9 mouse cellular contexts compared by ENCODE assay signal in genomic region chr9:43000070-43000469, GRCm38 (mm10). TPM values are rescaled to one million over a fixed set of nuclear protein-coding genes. Genes with fewer than 3 reads are reported as not detected.
A peak's percentile ranks its signal among the peaks of the same experiment; 100 is the strongest.
DNase-seq lines count a peak whose midpoint lies in the region; ATAC-seq and TF ChIP-seq lines count a peak whose summit lies in the region.
"Had no signal": no experiment of that assay in that cellular context is flagged by ENCODE, and none has a peak within 500 bp of the region (broad histone marks: within the 10 kb centered on the region; RNA-seq: fewer than 3 reads in every experiment).

No protein-coding gene starts in this region.

- H3K4me2 ChIP-seq in midbrain, embryonic 11.5 days: no peak overlapping the region
- H3K4me2 ChIP-seq in midbrain, embryonic 16.5 days (ENCODE audit: low read length): no peak overlapping the region
- no peak overlapping the region for H3K4me2 ChIP-seq in stomach, postnatal 0 days (replicated peaks; ENCODE audit: low read depth)

- H3K27me3 ChIP-seq in midbrain, embryonic 11.5 days (ENCODE audit: control insufficient read depth, insufficient read depth, low read length): no peaks in the 10 kb centered on the region
- H3K27me3 ChIP-seq in midbrain, embryonic 16.5 days (ENCODE audit: control insufficient read depth, insufficient read depth, low read depth, low read length): no peaks in the 10 kb centered on the region
- no peaks in the 10 kb centered on the region for H3K27me3 ChIP-seq in stomach, postnatal 0 days (ENCODE audit: control insufficient read depth, insufficient read depth, low read length)

- H3K36me3 ChIP-seq in midbrain, embryonic 11.5 days (ENCODE audit: control insufficient read depth, insufficient read depth, low read length): peaks cover 9% of the 10 kb centered on the region; the same call in 1 of the 2 replicates
- H3K36me3 ChIP-seq in midbrain, embryonic 16.5 days (ENCODE audit: control insufficient read depth, insufficient read depth, low read length): peaks cover 56% of the 10 kb centered on the region
- peaks cover 24% of the 10 kb centered on the region for H3K36me3 ChIP-seq in stomach, postnatal 0 days (ENCODE audit: control insufficient read depth, insufficient read depth, low read length)

- H3K4me3 ChIP-seq in gastrocnemius, adult 2 months: no peak overlapping the region
- H3K4me3 ChIP-seq in midbrain, embryonic 11.5 days (ENCODE audit: low read depth, low read length): no peak overlapping the region
- no peak overlapping the region for H3K4me3 ChIP-seq in midbrain, embryonic 16.5 days (ENCODE audit: low read depth, low read length)
- no peak overlapping the region for H3K4me3 ChIP-seq in stomach, postnatal 0 days (ENCODE audit: low read depth, low read length)

- WGBS in midbrain, embryonic 11.5 days: 85% methylated on average over 1 of the region's 1 CpGs
- WGBS in midbrain, embryonic 16.5 days: 94% methylated on average over 1 of the region's 1 CpGs
- whole genome bisulfite sequencing in stomach, postnatal 0 days: 88% methylated on average over 1 of the region's 1 CpGs

- no peaks in the 10 kb centered on the region for H3K9me3 ChIP-seq in midbrain, embryonic 11.5 days (ENCODE audit: control insufficient read depth, low read length)
- no peaks in the 10 kb centered on the region for H3K9me3 ChIP-seq in midbrain, embryonic 16.5 days (replicated peaks; ENCODE audit: control insufficient read depth, low read length, poor library complexity, severe bottlenecking)
- no peaks in the 10 kb centered on the region for H3K9me3 ChIP-seq in stomach, postnatal 0 days (ENCODE audit: control insufficient read depth, low read length)

- TF ChIP-seq CTCF in gastrocnemius, adult 2 months (IDR thresholded peaks at IDR 0.05): peak; percentile 76
- TF ChIP-seq CTCF in stomach, postnatal 0 days (IDR thresholded peaks at IDR 0.05; ENCODE audit: low read depth): peak; percentile 80

- TF ChIP-seq EP300 in stomach, postnatal 0 days (optimal IDR thresholded peaks at IDR 0.05): no peak

- H3K9ac ChIP-seq in midbrain, embryonic 11.5 days (ENCODE audit: low read length): no peak overlapping the region
- no peak overlapping the region for H3K9ac ChIP-seq in midbrain, embryonic 16.5 days (ENCODE audit: low read depth, low read length)
- H3K9ac ChIP-seq in stomach, postnatal 0 days (ENCODE audit: low read length): no peak overlapping the region

- DNase-seq in gastrocnemius, adult 2 months: no peak
- no peak for DNase-seq in gastrocnemius, postnatal 14 days
- DNase-seq in midbrain, embryonic 11.5 days (ENCODE audit: low spot score, missing footprints): peak; percentile 93
- peak; percentile 86 for DNase-seq in brain, adult 2 months (ENCODE audit: low read depth, low spot score)
- peak; percentile 79 for DNase-seq in kidney, postnatal 14 days
- DNase-seq in stomach, postnatal 0 days (ENCODE audit: low spot score): no peak
- no peak for DNase-seq in right cerebral cortex, postnatal 4 days

- no peak overlapping the region for H3K27ac ChIP-seq in gastrocnemius, adult 2 months
- H3K27ac ChIP-seq in midbrain, embryonic 11.5 days (ENCODE audit: low read depth, low read length): no peak overlapping the region
- no peak overlapping the region for H3K27ac ChIP-seq in midbrain, embryonic 16.5 days (ENCODE audit: low read length)
- H3K27ac ChIP-seq in stomach, postnatal 0 days (replicated peaks): no peak overlapping the region

- ATAC-seq in midbrain, embryonic 11.5 days (ENCODE audit: low FRiP score): no peak
- no peak for ATAC-seq in midbrain, embryonic 16.5 days
- no peak for ATAC-seq in stomach, postnatal 0 days (ENCODE audit: low FRiP score, low TSS enrichment)

- intact Hi-C loops in gastrocnemius, adult 2 months (cut with DNase I): loop anchor here (1.0 to 10.0 kb wide), 3 partner anchors 107 to 285 kb away; partner anchors contain the start of gene Arhgef12
- intact Hi-C loops in gastrocnemius, postnatal 14 days (cut with DNase I; ENCODE audit: low total_unique reads): no loop called here

- H3K4me1 ChIP-seq in midbrain, embryonic 11.5 days (ENCODE audit: control insufficient read depth, insufficient read depth, low read length): no peaks in the 10 kb centered on the region
- H3K4me1 ChIP-seq in midbrain, embryonic 16.5 days (ENCODE audit: control insufficient read depth, insufficient read depth, low read length): no peaks in the 10 kb centered on the region
- H3K4me1 ChIP-seq in stomach, postnatal 0 days (replicated peaks; ENCODE audit: control insufficient read depth, insufficient read depth): no peaks in the 10 kb centered on the region

RNA-seq across cellular contexts. Expression of gene Grik4, which starts 55.8 kb away (rescaled TPM):
- total RNA-seq in gastrocnemius, adult 2 months (2021): under 1 TPM in 1 of 2 experiments, not detected in 1; 0.22 TPM
- under 1 TPM; 0.33 to 0.35 TPM for total RNA-seq in gastrocnemius, postnatal 14 days (2021)
- 1.2 TPM in 2 replicates for polyA plus RNA-seq in midbrain, embryonic 11.5 days (2014; fragmentation: Nextera tagmentation; extraction: Ambion mirVana)
- 11.7 and 12.3 TPM in 2 replicates for polyA plus RNA-seq in midbrain, embryonic 16.5 days (2015; fragmentation: Nextera tagmentation; extraction: Ambion mirVana)
- polyA plus RNA-seq in stomach, postnatal 0 days (2015; fragmentation: Nextera tagmentation; extraction: Ambion mirVana): 0.10 and 0.19 TPM in 2 replicates
- total RNA-seq: heart, postnatal 14 days had no signal

Comparison
In these comparisons a context has a peak if more than half of its experiments do, and no peak if none do; other contexts are left out.
1. DNase-seq: peak in midbrain, embryonic 11.5 days (single experiment), brain, adult 2 months (single experiment) and kidney, postnatal 14 days (single experiment); none in gastrocnemius, adult 2 months (single experiment), gastrocnemius, postnatal 14 days (single experiment), stomach, postnatal 0 days (single experiment) and right cerebral cortex, postnatal 4 days (single experiment).